Mouse (Mus musculus): Measurements from ENCODE around the gene Gm10447. TPM values are rescaled to one million over a fixed set of nuclear protein-coding genes. Genes with fewer than 3 reads are reported as not detected.

Gene Gm10447
- polyA plus RNA-seq, 1 experiment from 2014 or later: 0.23 TPM

GRCm38 (mm10) chr11:53447996-53448395 is 8.9 kb downstream of the Gm10447 start:
- H3K9ac ChIP-seq (ENCODE audit: low read depth, low read length): no peak overlapping the region
- H3K9me3 ChIP-seq (ENCODE audit: control insufficient read depth): no peaks in the 10 kb centered on the region
- no peak for TF ChIP-seq CTCF (IDR thresholded peaks at IDR 0.05; ENCODE audit: low read depth)
- H3K4me2 ChIP-seq (replicated peaks; ENCODE audit: low read depth): no peak overlapping the region
- no peak for ATAC-seq
- no peaks in the 10 kb centered on the region for H3K27me3 ChIP-seq (replicated peaks; ENCODE audit: control insufficient read depth, insufficient read depth, low read length)
- H3K27ac ChIP-seq (ENCODE audit: low read depth, low read length): no peak overlapping the region
- H3K4me1 ChIP-seq (replicated peaks; ENCODE audit: control insufficient read depth, insufficient read depth, low read length): 0 out of 2 replicates have a peak, but pooled peaks cover 4% of the 10 kb centered on the region
- no peak overlapping the region for H3K4me3 ChIP-seq (ENCODE audit: low read depth, low read length)
- H3K36me3 ChIP-seq (ENCODE audit: control insufficient read depth, insufficient read depth): no peaks in the 10 kb centered on the region
- WGBS: 88% methylated on average over 8 of the region's 8 CpGs

DNA sequence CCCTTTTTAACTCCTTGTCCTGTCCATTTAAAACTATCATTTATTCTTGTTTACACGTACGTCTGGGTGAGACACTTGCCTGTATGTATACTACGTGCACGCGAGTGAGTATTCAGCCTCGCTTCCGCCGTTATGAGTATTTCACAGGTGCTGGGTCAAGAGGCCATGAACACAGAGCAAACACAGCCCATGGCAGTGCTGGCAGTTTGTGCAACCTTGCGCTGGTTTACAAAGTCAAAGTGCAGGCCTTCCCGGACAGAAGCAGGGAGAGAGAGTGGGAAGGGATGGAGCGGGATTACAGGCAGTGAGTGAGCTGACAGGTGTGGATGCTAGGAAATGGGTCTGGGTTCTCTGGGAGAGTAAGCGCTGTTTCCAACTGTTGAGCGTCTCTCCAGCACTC is 10.7 kb downstream of the Gm10447 start:
- 72% methylated on average over 13 of the region's 13 CpGs for WGBS
- 0 out of 2 replicates have a peak, but pooled peaks cover 3% of the 10 kb centered on the region for H3K4me1 ChIP-seq (replicated peaks; ENCODE audit: control insufficient read depth, insufficient read depth, low read length)
- H3K9me3 ChIP-seq (ENCODE audit: control insufficient read depth): no peaks in the 10 kb centered on the region
- H3K27me3 ChIP-seq (replicated peaks; ENCODE audit: control insufficient read depth, insufficient read depth, low read length): no peaks in the 10 kb centered on the region
- no peak overlapping the region for H3K27ac ChIP-seq (ENCODE audit: low read depth, low read length)
- ATAC-seq: no peak
- no peak overlapping the region for H3K9ac ChIP-seq (ENCODE audit: low read depth, low read length)
- no peak overlapping the region for H3K4me3 ChIP-seq (ENCODE audit: low read depth, low read length)
- no peak overlapping the region for H3K4me2 ChIP-seq (replicated peaks; ENCODE audit: low read depth)
- no peaks in the 10 kb centered on the region for H3K36me3 ChIP-seq (ENCODE audit: control insufficient read depth, insufficient read depth)
- no peak for TF ChIP-seq CTCF (IDR thresholded peaks at IDR 0.05; ENCODE audit: low read depth)

DNA sequence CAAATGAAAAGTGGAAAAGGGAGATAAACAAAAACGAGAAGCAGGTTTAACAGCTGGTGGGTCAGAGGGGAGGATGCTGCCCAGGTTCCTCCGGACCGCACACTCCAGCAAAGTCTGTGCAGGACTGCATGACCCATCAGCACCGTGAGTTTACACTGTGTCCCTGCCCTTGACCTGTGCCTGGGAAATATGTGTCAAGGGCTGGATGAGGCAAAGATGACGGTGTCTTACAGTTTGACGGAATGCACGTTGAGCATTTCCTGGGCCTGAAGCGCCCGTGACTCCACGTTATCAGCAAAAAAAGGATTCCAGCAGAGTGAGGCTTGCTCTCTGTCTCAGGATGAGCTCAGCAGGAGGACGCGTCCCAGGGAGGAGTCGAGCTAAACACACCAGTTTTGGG is 11.3 kb downstream of the Gm10447 start:
- Histone ChIP-seq H3K4me2 (replicated peaks; ENCODE audit: low read depth) (no peak overlapping the region), H3K27me3 (replicated peaks; ENCODE audit: control insufficient read depth, insufficient read depth, low read length) (no peaks in the 10 kb centered on the region), H3K36me3 (ENCODE audit: control insufficient read depth, insufficient read depth) (no peaks in the 10 kb centered on the region), H3K9ac (ENCODE audit: low read depth, low read length) (no peak overlapping the region), H3K4me3 (ENCODE audit: low read depth, low read length) (no peak overlapping the region), H3K4me1 (replicated peaks; ENCODE audit: control insufficient read depth, insufficient read depth, low read length) (no peaks in the 10 kb centered on the region), H3K27ac (ENCODE audit: low read depth, low read length) (no peak overlapping the region), H3K9me3 (ENCODE audit: control insufficient read depth) (no peaks in the 10 kb centered on the region)
- TF ChIP-seq CTCF (IDR thresholded peaks at IDR 0.05; ENCODE audit: low read depth): no peak
- 76% methylated on average over 13 of the region's 13 CpGs for WGBS
- no peak for ATAC-seq

- no peak overlapping the region for H3K27ac ChIP-seq (ENCODE audit: low read depth, low read length)
- 0 out of 2 replicates have a peak, but pooled peaks have one; percentile 18 for ATAC-seq
- H3K27me3 ChIP-seq (replicated peaks; ENCODE audit: control insufficient read depth, insufficient read depth, low read length): no peaks in the 10 kb centered on the region
- H3K9me3 ChIP-seq (ENCODE audit: control insufficient read depth): no peaks in the 10 kb centered on the region
- TF ChIP-seq CTCF (IDR thresholded peaks at IDR 0.05; ENCODE audit: low read depth): peak; percentile 87
- H3K9ac ChIP-seq (ENCODE audit: low read depth, low read length): no peak overlapping the region
- whole genome bisulfite sequencing: 25% methylated on average over 6 of the region's 6 CpGs
- no peak overlapping the region for H3K4me2 ChIP-seq (replicated peaks; ENCODE audit: low read depth)
- H3K4me1 ChIP-seq (replicated peaks; ENCODE audit: control insufficient read depth, insufficient read depth, low read length): no peaks in the 10 kb centered on the region
- H3K36me3 ChIP-seq (ENCODE audit: control insufficient read depth, insufficient read depth): no peaks in the 10 kb centered on the region
- H3K4me3 ChIP-seq (ENCODE audit: low read depth, low read length): no peak overlapping the region
Measured at GRCm38 (mm10) chr11:53443861-53444260, 13.0 kb downstream of the Gm10447 start.

GRCm38 (mm10) chr11:53441921-53442320 is 15.0 kb downstream of the Gm10447 start:
- no peaks in the 10 kb centered on the region for H3K36me3 ChIP-seq (ENCODE audit: control insufficient read depth, insufficient read depth)
- no peaks in the 10 kb centered on the region for H3K9me3 ChIP-seq (ENCODE audit: control insufficient read depth)
- WGBS: 17% methylated on average over 12 of the region's 12 CpGs
- H3K9ac ChIP-seq (ENCODE audit: low read depth, low read length): no peak overlapping the region
- H3K4me2 ChIP-seq (replicated peaks; ENCODE audit: low read depth): 0 out of 2 replicates have a peak overlapping the region, but pooled peaks have one; percentile 17
- H3K4me3 ChIP-seq (ENCODE audit: low read depth, low read length): no peak overlapping the region
- no peaks in the 10 kb centered on the region for H3K4me1 ChIP-seq (replicated peaks; ENCODE audit: control insufficient read depth, insufficient read depth, low read length)
- no peak for ATAC-seq
- no peak overlapping the region; the same call in 1 of the 2 replicates for H3K27ac ChIP-seq (ENCODE audit: low read depth, low read length)
- H3K27me3 ChIP-seq (replicated peaks; ENCODE audit: control insufficient read depth, insufficient read depth, low read length): no peaks in the 10 kb centered on the region
- TF ChIP-seq CTCF (IDR thresholded peaks at IDR 0.05; ENCODE audit: low read depth): no peak

DNA sequence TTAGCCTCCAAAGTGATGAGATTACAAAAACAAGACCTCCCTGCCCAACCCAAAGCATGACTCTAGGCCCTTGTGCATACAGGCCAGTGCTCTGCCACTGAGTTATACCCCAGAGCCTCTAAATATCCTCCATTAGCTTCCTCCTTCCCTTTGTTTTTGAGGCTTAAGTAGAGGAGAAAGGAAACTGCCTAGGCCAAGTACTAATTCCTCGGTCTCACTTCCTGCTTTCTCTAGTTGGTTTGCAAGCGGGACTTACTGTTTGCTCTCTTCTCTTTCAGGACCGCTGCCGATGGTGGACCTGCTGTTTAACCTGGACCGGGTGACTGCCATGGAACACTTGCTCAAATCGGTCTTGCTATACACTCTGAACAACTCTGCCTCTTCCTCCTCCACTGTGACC is 20.6 kb downstream of the Gm10447 start:
- Histone ChIP-seq H3K36me3 (ENCODE audit: control insufficient read depth, insufficient read depth) (no peaks in the 10 kb centered on the region), H3K9me3 (ENCODE audit: control insufficient read depth) (no peaks in the 10 kb centered on the region), H3K4me2 (replicated peaks; ENCODE audit: low read depth) (no peak overlapping the region), H3K9ac (ENCODE audit: low read depth, low read length) (no peak overlapping the region), H3K4me3 (ENCODE audit: low read depth, low read length) (no peak overlapping the region), H3K4me1 (replicated peaks; ENCODE audit: control insufficient read depth, insufficient read depth, low read length) (peaks cover 3% of the 10 kb centered on the region; the same call in 1 of the 2 replicates), H3K27me3 (replicated peaks; ENCODE audit: control insufficient read depth, insufficient read depth, low read length) (no peaks in the 10 kb centered on the region), H3K27ac (ENCODE audit: low read depth, low read length) (no peak overlapping the region)
- no peak for ATAC-seq
- 82% methylated on average over 6 of the region's 6 CpGs for WGBS
- no peak for TF ChIP-seq CTCF (IDR thresholded peaks at IDR 0.05; ENCODE audit: low read depth)

DNA sequence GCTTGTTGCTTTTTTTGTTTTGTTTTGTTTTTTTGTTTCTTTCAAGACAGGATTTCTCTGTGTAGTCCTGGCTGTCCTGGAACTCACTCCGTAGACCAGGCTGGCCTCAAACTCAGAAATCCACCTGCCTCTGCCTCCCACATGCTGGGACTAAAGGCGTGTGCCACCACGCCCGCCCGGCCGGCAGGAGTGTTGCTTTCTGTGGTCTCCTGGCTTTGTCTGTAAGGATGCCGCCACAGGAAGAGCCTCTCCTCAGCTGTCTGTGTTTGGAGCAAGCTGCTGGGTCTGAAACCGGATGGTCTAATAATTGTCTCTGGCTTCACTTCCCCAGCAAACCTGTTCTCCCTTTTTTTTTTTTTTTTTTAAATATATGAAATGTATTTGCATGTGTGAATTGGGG is 21.4 kb downstream of the Gm10447 start:
- WGBS: 78% methylated on average over 8 of the region's 8 CpGs
- no peak for TF ChIP-seq CTCF (IDR thresholded peaks at IDR 0.05; ENCODE audit: low read depth)

More for the DNA sequence above, 21.4 kb downstream of the Gm10447 start:
- H3K4me1 ChIP-seq (replicated peaks; ENCODE audit: control insufficient read depth, insufficient read depth, low read length): peaks cover 5% of the 10 kb centered on the region; the same call in 1 of the 2 replicates
- no peak overlapping the region for H3K4me3 ChIP-seq (ENCODE audit: low read depth, low read length)
- no peak overlapping the region for H3K9ac ChIP-seq (ENCODE audit: low read depth, low read length)
- H3K4me2 ChIP-seq (replicated peaks; ENCODE audit: low read depth): no peak overlapping the region
- ATAC-seq: no peak
- H3K27ac ChIP-seq (ENCODE audit: low read depth, low read length): no peak overlapping the region
- no peaks in the 10 kb centered on the region for H3K36me3 ChIP-seq (ENCODE audit: control insufficient read depth, insufficient read depth)
- no peaks in the 10 kb centered on the region for H3K27me3 ChIP-seq (replicated peaks; ENCODE audit: control insufficient read depth, insufficient read depth, low read length)
- H3K9me3 ChIP-seq (ENCODE audit: control insufficient read depth): no peaks in the 10 kb centered on the region
